Mouse (Mus musculus): Measurements from ENCODE around the gene Otub1.

The Otub1 gene

GRCm38 (mm10) chr19:7205753-7206736 lies at the start of gene Otub1:
Gene Otub1 (minus strand): TSS chr19:7206316.
- DNase-seq (ENCODE audit: low spot score in 2 of 2), result peak; percentile 88 to 90

- no peak for DNase-seq (ENCODE audit: low spot score in 2 of 2)
Measured at GRCm38 (mm10) chr19:7246021-7246420, 39.9 kb upstream of the Otub1 start.

DNA sequence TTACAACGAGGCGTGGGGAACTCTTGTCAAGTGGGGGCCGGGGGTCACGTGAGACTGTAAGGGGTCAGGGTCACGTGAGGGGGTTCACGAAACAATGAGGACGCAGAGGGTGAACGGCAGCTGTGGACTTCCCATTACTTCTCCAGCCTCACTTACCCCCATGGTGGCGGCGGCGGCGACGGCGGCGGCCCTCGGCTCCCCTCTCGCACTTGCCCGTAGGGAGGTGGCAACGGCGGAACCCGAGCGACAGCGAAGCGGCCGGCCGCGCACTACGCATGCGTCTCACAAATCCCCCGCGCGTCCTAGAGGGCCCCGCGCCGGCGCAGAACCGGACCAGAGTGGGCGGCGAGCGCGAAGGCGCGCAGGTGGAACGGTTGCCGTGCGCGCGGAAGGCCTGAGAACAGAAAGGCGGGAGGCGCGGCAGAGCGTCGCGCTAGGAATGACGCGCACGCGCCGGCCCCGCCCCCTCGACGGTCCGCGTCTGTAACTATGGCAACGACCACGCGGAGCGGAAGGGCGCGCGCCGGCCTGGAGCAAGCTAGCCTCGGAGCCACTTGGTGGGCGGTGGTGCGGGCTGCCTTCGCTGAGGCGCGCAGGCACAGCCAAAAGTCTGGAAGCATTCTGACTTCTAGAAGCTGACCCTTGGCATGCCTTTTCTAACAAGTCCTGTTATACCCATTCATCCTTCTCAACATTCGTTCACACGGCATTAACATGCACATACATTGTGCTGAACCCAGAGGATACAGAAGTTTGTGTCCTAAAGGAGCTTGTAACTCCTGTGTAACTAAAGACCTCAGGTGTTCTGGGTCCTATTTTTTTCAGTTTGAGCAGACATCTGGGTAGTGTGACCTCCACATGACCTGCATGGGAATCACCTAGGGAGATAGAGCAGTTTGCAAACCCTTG lies 34.9 kb upstream of the Otub1 start, which contains the start of gene Naa40:
TSS of gene Naa40 (minus strand) at position 402 of the 909 bp plus-strand sequence.
- peak; percentile 87 to 90 for DNase-seq (ENCODE audit: low spot score in 2 of 2)

- no peak for DNase-seq (ENCODE audit: low spot score in 2 of 2)
Measured at GRCm38 (mm10) chr19:7240291-7240690, 34.2 kb upstream of the Otub1 start.

GRCm38 (mm10) chr19:7239574-7239973 lies 33.5 kb upstream of the Otub1 start:
- DNase-seq (ENCODE audit: low spot score in 2 of 2), result no peak

GRCm38 (mm10) chr19:7236742-7237141 lies 30.6 kb upstream of the Otub1 start:
- no peak for DNase-seq (ENCODE audit: low spot score in 2 of 2)

GRCm38 (mm10) chr19:7236011-7236410 lies 29.9 kb upstream of the Otub1 start:
- no peak for DNase-seq (ENCODE audit: low spot score in 2 of 2)

DNA sequence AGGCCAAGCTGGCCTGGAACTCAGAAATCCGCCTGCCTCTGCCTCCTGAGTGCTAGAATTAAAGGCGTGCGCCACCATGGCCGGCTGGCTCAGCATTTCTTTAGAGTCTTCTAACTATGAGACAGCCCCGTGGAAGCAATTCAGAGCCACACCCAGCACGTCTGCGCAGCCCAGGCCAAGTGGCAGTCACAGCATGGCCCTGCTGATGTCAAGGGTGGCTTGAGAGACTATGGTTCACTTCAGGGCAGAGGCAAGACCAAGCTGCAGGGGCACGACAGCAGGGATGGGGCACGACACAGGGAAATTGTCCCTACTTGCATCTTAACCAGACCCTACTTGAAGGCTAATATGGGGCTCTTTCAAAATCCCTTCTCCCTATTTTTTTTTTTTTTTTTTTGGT lies 29.3 kb upstream of the Otub1 start:
- DNase-seq (ENCODE audit: low spot score in 2 of 2), result no peak

DNA sequence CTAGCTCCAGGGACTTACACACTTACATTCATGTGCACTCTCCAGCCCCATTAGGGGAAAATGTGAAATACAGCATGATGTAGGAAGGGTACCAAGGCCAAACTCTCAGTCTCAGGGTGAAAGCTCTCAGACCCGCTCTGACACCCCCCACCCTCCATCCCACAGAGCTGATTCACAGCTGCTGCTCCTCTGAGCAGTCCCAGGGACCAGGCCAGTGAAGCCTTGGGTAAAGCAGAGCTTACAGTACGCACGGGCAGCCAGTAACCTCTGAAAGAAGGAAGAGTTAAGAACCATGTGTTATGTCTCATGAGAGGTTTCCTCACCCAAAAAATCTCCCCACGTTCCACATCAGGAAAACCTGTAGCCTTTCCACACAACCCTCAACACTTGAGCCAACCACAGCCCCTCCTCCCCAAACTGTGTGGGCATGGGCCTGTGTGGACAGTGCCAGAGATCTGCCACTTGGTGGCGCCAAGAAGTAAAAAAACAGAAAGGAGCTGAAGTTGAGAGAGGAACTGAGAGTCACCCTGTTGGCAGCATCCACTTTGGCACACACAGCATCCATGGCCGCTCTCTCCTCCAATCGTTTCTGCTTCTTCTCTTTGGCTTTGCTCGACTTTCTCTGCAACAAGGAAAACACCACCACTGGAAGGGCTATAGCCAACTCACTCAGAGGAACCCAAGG lies 28.6 kb upstream of the Otub1 start:
- peak; percentile 77 to 80 for DNase-seq (ENCODE audit: low spot score in 2 of 2)

DNA sequence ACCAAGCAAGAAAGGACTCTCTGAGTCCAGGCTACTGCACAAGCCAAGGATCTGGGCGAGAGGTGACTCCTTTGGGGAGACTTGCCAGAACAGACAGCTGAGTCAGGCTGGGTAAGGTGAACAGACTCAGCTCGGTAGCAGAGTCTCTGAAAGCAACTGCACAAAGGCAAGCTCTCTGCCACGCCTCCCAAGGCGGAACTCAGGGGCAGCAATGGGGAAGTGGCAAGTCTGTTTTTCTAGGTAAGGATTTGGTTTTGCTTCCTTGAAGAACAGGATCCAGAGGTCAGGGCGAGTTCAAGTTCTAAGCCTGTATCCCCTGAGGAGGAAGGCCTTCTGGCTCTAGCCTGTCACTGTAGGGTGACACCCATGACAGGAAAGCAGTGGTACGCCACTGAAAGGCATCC lies 20.4 kb upstream of the Otub1 start:
- DNase-seq (ENCODE audit: low spot score in 2 of 2), result no peak

DNA sequence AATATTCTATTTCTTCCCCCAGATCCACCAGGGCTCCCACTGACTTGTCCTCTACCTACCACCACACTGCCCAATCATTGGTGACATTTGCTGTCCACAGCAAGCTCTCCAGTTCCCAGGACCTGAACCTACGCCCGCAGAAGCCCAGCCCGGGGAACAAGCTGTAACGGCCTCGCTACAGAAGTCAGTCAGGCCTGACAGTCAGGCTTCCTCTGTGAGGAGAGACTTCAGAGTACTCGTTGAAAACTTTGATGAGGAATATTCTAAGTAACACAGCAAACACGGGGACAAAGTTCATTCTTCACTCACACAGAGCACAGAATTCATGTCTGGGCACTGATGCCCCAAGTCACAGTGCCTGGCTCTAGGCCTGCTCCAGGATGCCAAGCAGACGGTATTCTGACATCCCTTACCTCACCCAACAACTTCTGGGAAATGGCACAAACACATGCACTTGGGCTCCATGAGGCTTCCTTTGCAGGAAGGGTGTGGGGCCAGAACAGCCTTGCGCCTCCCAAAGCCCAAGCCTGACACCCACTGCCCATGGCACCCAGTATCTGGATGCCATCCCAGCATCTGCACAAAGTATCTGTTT lies 19.1 kb upstream of the Otub1 start:
- no peak for DNase-seq (ENCODE audit: low spot score in 2 of 2)

- DNase-seq (ENCODE audit: low spot score in 2 of 2), result no peak
Measured at GRCm38 (mm10) chr19:7224253-7224652, 18.1 kb upstream of the Otub1 start.

DNA sequence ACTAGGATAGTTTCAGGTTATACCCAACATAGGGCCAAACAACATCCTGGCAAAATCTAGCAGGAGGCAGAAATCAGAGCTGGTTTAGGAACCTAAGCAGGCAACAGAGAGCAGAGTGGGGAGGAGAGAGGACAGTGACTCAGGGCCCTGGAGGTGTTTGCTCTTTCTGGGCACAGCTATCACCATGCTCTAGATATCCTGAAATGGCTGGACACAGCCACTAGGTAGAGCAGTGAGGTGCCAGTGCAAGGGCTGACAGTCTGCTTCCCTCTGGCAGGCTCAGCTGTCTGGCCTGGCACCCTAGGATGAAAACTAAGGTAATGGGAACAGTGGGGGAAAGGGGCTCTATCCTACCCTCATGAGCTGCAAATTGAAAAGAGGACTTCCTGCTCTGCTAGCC lies 17.4 kb upstream of the Otub1 start:
- DNase-seq (ENCODE audit: low spot score in 2 of 2), result no peak

GRCm38 (mm10) chr19:7222196-7222595 lies 16.1 kb upstream of the Otub1 start:
- no peak for DNase-seq (ENCODE audit: low spot score in 2 of 2)

DNA sequence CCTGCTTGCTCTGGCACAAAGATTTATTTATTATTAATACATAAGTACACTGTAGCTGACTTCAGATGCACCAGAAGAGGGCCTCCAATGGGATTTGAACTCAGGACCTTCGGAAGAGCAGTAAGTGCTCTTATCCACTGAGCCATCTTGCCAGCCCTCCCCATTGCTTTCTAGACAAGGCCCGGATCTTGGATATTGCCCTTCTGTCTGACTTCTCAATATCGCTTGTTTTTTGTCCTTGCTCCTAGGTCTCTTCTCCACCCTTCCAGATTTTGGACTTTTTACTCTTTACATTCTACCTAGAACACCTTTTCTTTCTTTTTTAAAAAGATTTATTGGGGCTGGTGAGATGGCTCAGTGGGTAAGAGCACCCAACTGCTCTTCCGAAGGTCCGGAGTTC lies 12.6 kb upstream of the Otub1 start:
- DNase-seq (ENCODE audit: low spot score in 2 of 2), result no peak

GRCm38 (mm10) chr19:7217926-7218267 lies 11.8 kb upstream of the Otub1 start:
- DNase-seq (ENCODE audit: low spot score in 2 of 2), result no peak

DNA sequence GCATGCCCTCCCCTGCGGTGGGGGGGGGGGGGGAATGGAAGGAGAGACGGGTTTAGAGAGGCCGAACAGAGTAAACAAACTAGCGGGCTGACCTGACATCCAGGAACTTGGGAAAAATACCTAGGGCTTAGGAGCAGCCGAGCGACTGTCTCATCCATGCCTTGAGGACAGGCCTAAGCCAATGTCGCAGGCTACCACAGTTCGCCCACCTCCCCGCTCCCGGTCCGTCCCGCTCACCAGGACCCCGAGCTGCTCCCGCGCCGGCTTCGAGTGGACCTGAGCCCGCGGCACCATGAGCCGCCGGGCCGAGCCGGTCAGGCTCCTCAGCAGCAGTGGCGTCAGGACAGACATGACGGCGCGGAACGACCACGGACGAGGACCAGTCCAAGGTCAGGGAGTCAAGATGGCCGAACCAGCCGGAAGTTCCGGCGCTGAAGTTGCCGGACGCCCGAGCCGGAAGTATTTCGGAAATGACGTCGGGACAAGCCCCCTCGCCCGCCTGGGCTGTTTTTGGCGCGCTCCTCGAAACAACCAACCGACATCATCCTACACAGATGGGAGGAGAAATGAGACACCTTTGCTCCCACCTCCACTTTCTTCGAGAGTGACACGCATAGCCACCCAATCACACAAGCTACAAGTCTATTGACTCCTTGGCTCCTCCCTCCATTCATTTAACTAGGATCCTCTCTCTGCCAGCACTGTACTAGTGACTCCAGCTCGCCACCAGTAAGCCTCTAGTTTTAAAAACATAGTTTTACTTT lies 11.2 kb upstream of the Otub1 start, which contains the start of gene Cox8a:
TSS of gene Cox8a (minus strand) at position 455 of the 764 bp plus-strand sequence.
- peak; percentile 95 for DNase-seq (ENCODE audit: low spot score in 2 of 2)

GRCm38 (mm10) chr19:7214484-7214883 lies 8.4 kb upstream of the Otub1 start:
- DNase-seq (ENCODE audit: low spot score in 2 of 2), result no peak

DNA sequence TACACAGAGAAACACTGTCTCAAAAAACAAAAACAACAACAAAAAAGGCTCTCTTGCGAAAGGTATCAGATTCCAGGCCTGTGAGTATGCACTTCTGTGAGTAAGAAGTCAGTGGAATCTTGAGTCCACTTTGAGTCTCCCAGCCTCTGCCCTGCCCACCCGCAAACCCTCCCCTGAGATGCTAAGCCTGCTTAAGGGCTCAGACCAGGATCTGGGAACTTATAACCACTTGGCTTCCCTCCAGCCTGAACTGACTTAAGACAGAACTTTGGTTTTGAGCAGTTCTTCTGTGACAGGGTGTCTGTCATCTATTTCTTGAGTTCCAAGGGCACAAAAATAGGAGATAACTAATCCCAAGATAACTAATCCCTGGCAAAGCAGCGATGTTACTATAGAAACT lies 6.9 kb upstream of the Otub1 start:
- no peak for DNase-seq (ENCODE audit: low spot score in 2 of 2)

DNA sequence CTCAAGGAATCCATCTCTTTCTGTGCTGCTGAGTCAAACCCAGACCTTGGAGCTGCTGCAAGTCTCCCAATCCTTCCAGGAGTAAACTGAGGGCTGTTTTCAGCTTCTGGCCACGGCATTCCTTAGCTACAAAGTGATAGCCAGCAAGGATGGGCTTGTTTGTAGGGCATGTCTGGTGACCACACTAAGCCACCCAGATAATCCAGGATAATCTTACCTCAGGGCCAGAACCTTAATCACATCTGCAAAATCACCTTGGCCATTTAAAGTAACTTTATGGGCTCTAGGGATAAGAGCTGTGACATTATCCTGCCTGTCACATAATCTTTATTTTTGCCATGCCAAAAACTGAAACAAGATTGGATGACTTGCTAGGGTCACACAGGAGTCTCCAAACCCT lies 6.1 kb upstream of the Otub1 start:
- DNase-seq (ENCODE audit: low spot score in 2 of 2), result no peak

Data from frontal cortex, postnatal 14 days (tissue).